Mouse (Mus musculus): ENCODE measurements at regions not wholly inside any gene's neighbourhood (a gene's known extent, or its start where the extent isn't known, plus 50 kb on each side); places are given as distances from the start of the nearest gene placed in this dataset.

GRCm38 (mm10) chr1:35826575-35827114 is 241.6 kb upstream of the Hs6st1 start:
- Histone ChIP-seq H3K4me1 (replicated peaks; ENCODE audit: control insufficient read depth, insufficient read depth, low read length) (0 out of 2 replicates have a peak, but pooled peaks cover 2% of the 10 kb centered on the region), H3K4me3 (ENCODE audit: control insufficient read depth, insufficient read depth, low read length) (no peak overlapping the region), H3K36me3 (ENCODE audit: control insufficient read depth, insufficient read depth, low read length) (no peaks in the 10 kb centered on the region), H3K27me3 (ENCODE audit: control insufficient read depth, insufficient read depth, low read length) (no peaks in the 10 kb centered on the region), H3K27ac (ENCODE audit: control insufficient read depth, insufficient read depth, low read length) (no peak overlapping the region)
- no peak for TF ChIP-seq POLR2A (IDR thresholded peaks at IDR 0.05; ENCODE audit: control insufficient read depth, extremely low read depth, insufficient read depth, low read length, poor library complexity)
- WGBS, result 87% methylated on average over 7 of the region's 7 CpGs
- DNase-seq, result no peak

- DNase-seq, result no peak
- no peaks in the 10 kb centered on the region for H3K36me3 ChIP-seq (ENCODE audit: control insufficient read depth, insufficient read depth, low read length)
- H3K4me3 ChIP-seq (ENCODE audit: control insufficient read depth, insufficient read depth, low read length), result no peak overlapping the region
- no peak for TF ChIP-seq CTCF (IDR thresholded peaks at IDR 0.05; ENCODE audit: borderline replicate concordance, control insufficient read depth, extremely low read depth, insufficient read depth, low read length, poor library complexity)
- TF ChIP-seq POLR2A (IDR thresholded peaks at IDR 0.05; ENCODE audit: control insufficient read depth, extremely low read depth, insufficient read depth, low read length, poor library complexity), result no peak
- H3K27me3 ChIP-seq (ENCODE audit: control insufficient read depth, insufficient read depth, low read length), result no peaks in the 10 kb centered on the region
- WGBS, result 59% methylated on average over 3 of the region's 3 CpGs
- H3K4me1 ChIP-seq (replicated peaks; ENCODE audit: control insufficient read depth, insufficient read depth, low read length), result 0 out of 2 replicates have a peak, but pooled peaks cover 2% of the 10 kb centered on the region
- H3K27ac ChIP-seq (ENCODE audit: control insufficient read depth, insufficient read depth, low read length), result no peak overlapping the region
Observed at GRCm38 (mm10) chr1:35827471-35827870, 240.7 kb upstream of the Hs6st1 start.

- Histone ChIP-seq H3K4me1 (replicated peaks; ENCODE audit: control insufficient read depth, insufficient read depth, low read length) (no peaks in the 10 kb centered on the region), H3K36me3 (ENCODE audit: control insufficient read depth, insufficient read depth, low read length) (no peaks in the 10 kb centered on the region), H3K4me3 (ENCODE audit: control insufficient read depth, insufficient read depth, low read length) (no peak overlapping the region), H3K27ac (ENCODE audit: control insufficient read depth, insufficient read depth, low read length) (no peak overlapping the region), H3K27me3 (ENCODE audit: control insufficient read depth, insufficient read depth, low read length) (no peaks in the 10 kb centered on the region)
- no peak for TF ChIP-seq CTCF (IDR thresholded peaks at IDR 0.05; ENCODE audit: borderline replicate concordance, control insufficient read depth, extremely low read depth, insufficient read depth, low read length, poor library complexity)
- TF ChIP-seq POLR2A (IDR thresholded peaks at IDR 0.05; ENCODE audit: control insufficient read depth, extremely low read depth, insufficient read depth, low read length, poor library complexity), result no peak
- no peak for DNase-seq
- 94% methylated on average over 7 of the region's 7 CpGs for WGBS
Observed at GRCm38 (mm10) chr1:35834180-35834579, 234.0 kb upstream of the Hs6st1 start.

- TF ChIP-seq CTCF (IDR thresholded peaks at IDR 0.05; ENCODE audit: borderline replicate concordance, control insufficient read depth, extremely low read depth, insufficient read depth, low read length, poor library complexity), result no peak
- no peak for TF ChIP-seq POLR2A (IDR thresholded peaks at IDR 0.05; ENCODE audit: control insufficient read depth, extremely low read depth, insufficient read depth, low read length, poor library complexity)
- no peak for DNase-seq
- 92% methylated on average over 5 of the region's 5 CpGs for WGBS
- no peaks in the 10 kb centered on the region for H3K36me3 ChIP-seq (ENCODE audit: control insufficient read depth, insufficient read depth, low read length)
- H3K27ac ChIP-seq (ENCODE audit: control insufficient read depth, insufficient read depth, low read length), result no peak overlapping the region
- H3K4me1 ChIP-seq (replicated peaks; ENCODE audit: control insufficient read depth, insufficient read depth, low read length), result no peaks in the 10 kb centered on the region
- H3K4me3 ChIP-seq (ENCODE audit: control insufficient read depth, insufficient read depth, low read length), result no peak overlapping the region
- no peaks in the 10 kb centered on the region for H3K27me3 ChIP-seq (ENCODE audit: control insufficient read depth, insufficient read depth, low read length)
Observed at GRCm38 (mm10) chr1:35836552-35836951, 231.6 kb upstream of the Hs6st1 start.

GRCm38 (mm10) chr1:35838625-35839024 is 229.6 kb upstream of the Hs6st1 start:
- H3K36me3 ChIP-seq (ENCODE audit: control insufficient read depth, insufficient read depth, low read length), result no peaks in the 10 kb centered on the region
- no peak overlapping the region for H3K4me3 ChIP-seq (ENCODE audit: control insufficient read depth, insufficient read depth, low read length)
- TF ChIP-seq CTCF (IDR thresholded peaks at IDR 0.05; ENCODE audit: borderline replicate concordance, control insufficient read depth, extremely low read depth, insufficient read depth, low read length, poor library complexity) (no peak), POLR2A (IDR thresholded peaks at IDR 0.05; ENCODE audit: control insufficient read depth, extremely low read depth, insufficient read depth, low read length, poor library complexity) (no peak)
- DNase-seq, result no peak
- 89% methylated on average over 3 of the region's 3 CpGs for WGBS
- H3K27me3 ChIP-seq (ENCODE audit: control insufficient read depth, insufficient read depth, low read length), result no peaks in the 10 kb centered on the region
- no peaks in the 10 kb centered on the region for H3K4me1 ChIP-seq (replicated peaks; ENCODE audit: control insufficient read depth, insufficient read depth, low read length)
- no peak overlapping the region for H3K27ac ChIP-seq (ENCODE audit: control insufficient read depth, insufficient read depth, low read length)

GRCm38 (mm10) chr1:35839446-35839845 is 228.8 kb upstream of the Hs6st1 start:
- Histone ChIP-seq H3K36me3 (ENCODE audit: control insufficient read depth, insufficient read depth, low read length) (no peaks in the 10 kb centered on the region), H3K27ac (ENCODE audit: control insufficient read depth, insufficient read depth, low read length) (no peak overlapping the region), H3K4me3 (ENCODE audit: control insufficient read depth, insufficient read depth, low read length) (no peak overlapping the region), H3K27me3 (ENCODE audit: control insufficient read depth, insufficient read depth, low read length) (no peaks in the 10 kb centered on the region), H3K4me1 (replicated peaks; ENCODE audit: control insufficient read depth, insufficient read depth, low read length) (no peaks in the 10 kb centered on the region)
- DNase-seq, result peak; percentile 61
- 73% methylated on average over 6 of the region's 6 CpGs for WGBS
- TF ChIP-seq POLR2A (IDR thresholded peaks at IDR 0.05; ENCODE audit: control insufficient read depth, extremely low read depth, insufficient read depth, low read length, poor library complexity), result no peak
- no peak for TF ChIP-seq CTCF (IDR thresholded peaks at IDR 0.05; ENCODE audit: borderline replicate concordance, control insufficient read depth, extremely low read depth, insufficient read depth, low read length, poor library complexity)

GRCm38 (mm10) chr1:35841626-35842025 is 226.6 kb upstream of the Hs6st1 start:
- no peaks in the 10 kb centered on the region for H3K36me3 ChIP-seq (ENCODE audit: control insufficient read depth, insufficient read depth, low read length)
- H3K27me3 ChIP-seq (ENCODE audit: control insufficient read depth, insufficient read depth, low read length), result no peaks in the 10 kb centered on the region
- H3K27ac ChIP-seq (ENCODE audit: control insufficient read depth, insufficient read depth, low read length), result no peak overlapping the region
- no peak for DNase-seq
- WGBS, result 97% methylated on average over 2 of the region's 2 CpGs
- H3K4me3 ChIP-seq (ENCODE audit: control insufficient read depth, insufficient read depth, low read length), result no peak overlapping the region
- no peaks in the 10 kb centered on the region for H3K4me1 ChIP-seq (replicated peaks; ENCODE audit: control insufficient read depth, insufficient read depth, low read length)
- TF ChIP-seq CTCF (IDR thresholded peaks at IDR 0.05; ENCODE audit: borderline replicate concordance, control insufficient read depth, extremely low read depth, insufficient read depth, low read length, poor library complexity) (no peak), POLR2A (IDR thresholded peaks at IDR 0.05; ENCODE audit: control insufficient read depth, extremely low read depth, insufficient read depth, low read length, poor library complexity) (no peak)
